Mouse (Mus musculus): ENCODE results near the gene AI413582.

Gene AI413582

DNA sequence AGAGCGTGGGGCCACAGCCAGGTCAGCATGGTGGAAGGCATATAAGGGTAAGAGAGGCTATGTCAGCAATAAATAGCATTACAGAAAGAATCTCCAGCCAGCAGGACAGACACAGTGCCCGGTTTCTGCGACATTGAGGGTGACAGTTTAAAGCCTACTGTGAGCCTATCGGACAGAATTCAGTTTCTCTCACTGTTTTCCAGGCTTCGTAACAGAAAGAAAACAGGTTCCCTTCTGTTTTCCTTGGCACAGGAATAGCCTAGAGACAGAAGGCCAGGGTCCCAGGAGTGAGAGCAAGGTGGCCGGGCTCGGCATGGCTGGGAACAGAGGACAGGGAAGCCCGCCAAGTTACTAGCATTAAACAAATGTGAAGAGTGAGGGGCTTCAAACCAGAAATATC, 14.3 kb upstream of the AI413582 start:
- no peak for DNase-seq (ENCODE audit: low read depth)

DNA sequence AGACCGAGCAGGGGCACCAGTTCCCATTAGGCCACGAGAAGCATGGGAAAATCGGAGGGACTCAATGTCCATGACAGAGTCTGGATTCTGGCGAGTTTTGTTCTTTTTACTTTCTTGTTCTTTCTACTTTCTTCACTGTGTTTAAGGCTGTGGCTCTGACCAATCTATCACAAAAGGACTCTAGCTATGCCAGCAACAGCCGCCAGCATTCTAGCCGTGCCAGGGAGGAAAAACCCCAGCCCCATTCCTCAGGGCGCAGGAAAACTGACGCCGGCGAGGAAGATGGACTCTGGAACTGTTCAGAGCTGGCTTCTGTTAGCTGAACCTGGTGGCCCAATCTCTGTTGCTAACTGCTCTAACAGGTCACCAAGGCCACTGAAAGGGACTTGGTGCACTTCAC, 12.9 kb upstream of the AI413582 start:
- no peak for DNase-seq (ENCODE audit: low read depth)

GRCm38 (mm10) chr17:27577468-27577867, 11.9 kb upstream of the AI413582 start:
- no peak for DNase-seq (ENCODE audit: low read depth)

GRCm38 (mm10) chr17:27576056-27576455, 10.5 kb upstream of the AI413582 start:
- DNase-seq (ENCODE audit: low read depth) = no peak

DNA sequence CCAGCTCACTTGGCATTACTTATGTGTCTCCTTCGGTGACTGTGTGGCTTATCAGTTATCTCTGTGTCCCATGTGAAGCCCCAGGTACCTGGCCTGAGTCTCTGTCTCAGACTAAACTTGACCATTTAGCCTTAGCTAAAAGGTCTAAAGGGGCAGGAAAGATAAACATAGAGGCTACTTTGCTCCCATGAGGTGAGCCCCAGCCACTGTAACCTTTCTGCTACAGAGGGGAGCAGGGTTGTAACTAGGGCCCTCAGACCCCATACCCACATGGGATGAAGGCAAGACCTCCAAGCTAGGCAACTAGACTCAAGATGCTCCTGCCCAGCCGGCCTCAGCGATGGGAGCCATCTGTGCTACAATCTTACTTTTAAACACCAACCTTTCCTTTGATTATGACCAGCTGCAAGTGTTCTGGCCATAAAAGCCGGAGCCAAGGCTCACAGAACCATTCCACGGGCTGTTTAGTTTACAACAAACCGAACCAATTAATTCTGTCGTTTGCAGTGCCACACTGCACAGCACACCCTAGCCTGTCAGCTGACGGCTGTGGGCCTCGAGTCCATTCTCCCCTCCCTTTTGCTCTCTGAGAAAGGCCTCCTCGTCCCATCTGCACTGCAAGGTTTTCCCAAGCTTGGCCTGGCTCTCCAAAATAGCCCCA, 9.7 kb upstream of the AI413582 start:
- no peak for DNase-seq (ENCODE audit: low read depth)

- DNase-seq (ENCODE audit: low read depth) = no peak
These were observed 9.0 kb upstream of the AI413582 start for GRCm38 (mm10) chr17:27574470-27575115.

- DNase-seq (ENCODE audit: low read depth) = no peak
These were observed 8.3 kb upstream of the AI413582 start for GRCm38 (mm10) chr17:27573772-27574320.

DNA sequence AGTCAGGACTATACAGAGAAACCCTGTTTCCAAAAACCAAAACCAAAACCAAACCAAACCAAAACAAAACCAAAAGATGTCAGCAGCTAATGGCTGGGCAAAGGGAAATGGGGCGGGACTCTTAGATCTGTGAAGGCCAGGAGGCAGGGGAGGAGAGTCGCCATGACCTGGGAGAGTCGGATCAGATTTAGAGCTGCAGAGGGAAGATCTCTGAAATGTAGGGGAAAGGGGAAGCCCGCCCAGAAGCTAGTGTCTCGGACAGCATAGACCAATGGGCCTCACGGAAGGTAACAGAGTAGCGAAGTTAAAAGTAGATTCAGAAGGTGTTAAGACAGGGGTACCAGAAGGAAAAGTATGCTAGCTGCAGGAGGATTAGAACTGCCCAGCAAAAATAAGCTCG, 5.8 kb upstream of the AI413582 start:
- DNase-seq (ENCODE audit: low read depth) = no peak

- no peak for DNase-seq (ENCODE audit: low read depth)
These were observed 2.7 kb upstream of the AI413582 start for GRCm38 (mm10) chr17:27568228-27568627.

GRCm38 (mm10) chr17:27565942-27566267, 349 bp upstream of the AI413582 start:
- DNase-seq (ENCODE audit: low read depth) = no peak

DNA sequence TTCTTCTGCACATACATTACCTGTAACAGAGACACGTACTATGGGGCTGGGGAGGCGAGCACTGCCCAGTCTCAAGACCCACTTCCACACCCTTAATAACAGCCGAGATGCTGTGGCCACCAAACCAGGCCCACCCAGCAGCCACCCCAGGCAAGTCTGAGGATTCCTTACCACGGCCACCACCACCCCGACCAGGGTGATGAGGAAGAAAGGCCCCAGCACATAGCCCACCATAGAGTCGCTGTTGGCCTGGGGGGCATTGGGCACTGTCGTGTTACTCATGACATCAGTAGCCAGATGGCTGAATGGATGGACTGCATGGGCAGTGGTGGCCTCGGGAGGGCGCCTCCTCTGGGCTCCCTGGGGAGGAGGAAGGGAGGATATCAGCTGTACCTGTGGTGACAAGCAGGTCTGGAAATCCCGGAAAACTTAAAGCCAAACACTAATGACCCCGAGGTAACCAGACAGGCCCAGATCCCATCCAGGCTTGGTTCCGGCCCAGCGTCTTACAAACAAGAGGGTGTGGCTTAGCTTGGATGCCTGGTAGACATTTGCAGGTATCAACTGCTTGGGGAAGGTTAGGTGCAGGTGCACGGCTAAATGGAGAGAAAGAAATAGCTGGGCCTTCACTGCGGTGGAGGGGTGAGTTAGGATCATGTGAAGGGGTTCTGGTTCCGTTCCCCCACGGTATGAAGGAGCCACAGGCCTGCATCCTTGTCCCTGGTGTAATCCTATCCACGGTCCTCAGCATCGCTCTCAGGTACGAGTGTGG, 979 bp downstream of the AI413582 start:
- peak; percentile 55 for DNase-seq (ENCODE audit: low read depth)

DNA sequence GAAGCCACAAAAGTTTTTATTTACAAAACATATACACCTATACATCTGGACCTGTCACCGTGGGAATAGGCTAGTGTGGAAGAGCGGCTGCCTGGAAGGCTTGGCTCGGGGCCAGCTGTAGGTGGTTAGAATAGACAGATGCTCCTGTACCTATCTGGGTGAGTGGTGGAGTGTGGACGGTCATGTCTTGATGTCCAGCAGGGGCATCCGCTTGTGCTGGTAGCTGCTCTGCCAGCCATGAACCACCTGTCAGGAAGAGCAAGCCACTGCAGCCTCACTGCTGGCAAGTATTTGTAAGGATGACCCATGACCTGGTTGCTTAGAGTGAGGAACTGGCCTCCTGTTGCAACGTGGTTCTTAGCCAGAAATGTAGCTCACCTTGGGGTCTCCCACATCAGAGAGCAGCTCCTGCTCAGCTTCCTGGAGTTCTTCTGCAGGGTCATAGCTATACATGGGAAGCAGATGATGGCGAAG, 1.7 kb downstream of the AI413582 start:
- no peak for DNase-seq (ENCODE audit: low read depth)

- no peak for DNase-seq (ENCODE audit: low read depth)
These were observed 3.6 kb downstream of the AI413582 start for GRCm38 (mm10) chr17:27561809-27562526.

DNA sequence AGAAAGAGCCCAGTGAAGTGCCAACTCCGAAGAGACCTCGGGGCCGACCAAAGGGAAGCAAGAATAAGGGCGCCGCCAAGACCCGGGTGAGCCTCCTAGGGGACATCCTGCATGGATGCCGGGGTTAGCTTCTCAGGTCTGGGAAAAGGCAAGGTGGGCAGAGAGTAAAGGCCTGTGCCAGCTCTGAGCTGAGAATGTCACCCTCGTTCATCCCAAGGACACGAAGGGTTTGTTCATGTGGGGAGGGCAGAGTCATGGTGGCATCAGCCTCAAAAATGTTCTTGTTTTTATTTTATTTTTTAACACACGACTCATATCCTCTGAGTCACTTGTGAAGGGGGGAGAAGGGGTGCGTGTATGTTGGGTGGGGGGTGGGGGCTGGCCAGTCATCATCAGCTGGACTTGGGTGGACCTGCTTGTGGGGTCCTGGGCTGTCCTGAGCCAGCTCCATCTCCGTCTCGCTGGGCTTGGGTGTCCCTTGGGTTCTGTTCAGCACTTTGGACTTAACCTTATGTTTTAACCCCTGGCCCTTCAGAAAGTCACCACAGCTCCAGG, 4.6 kb downstream of the AI413582 start:
- no peak for DNase-seq (ENCODE audit: low read depth)

- no peak for DNase-seq (ENCODE audit: low read depth)
These were observed 6.0 kb downstream of the AI413582 start for GRCm38 (mm10) chr17:27559596-27559995.

- no peak for DNase-seq (ENCODE audit: low read depth)
These were observed 6.7 kb downstream of the AI413582 start for GRCm38 (mm10) chr17:27558845-27559244.

GRCm38 (mm10) chr17:27557927-27558661, 7.5 kb downstream of the AI413582 start:
- no peak for DNase-seq (ENCODE audit: low read depth)

GRCm38 (mm10) chr17:27557181-27557926, 8.2 kb downstream of the AI413582 start:
- DNase-seq (ENCODE audit: low read depth) = peak; percentile 84

DNA sequence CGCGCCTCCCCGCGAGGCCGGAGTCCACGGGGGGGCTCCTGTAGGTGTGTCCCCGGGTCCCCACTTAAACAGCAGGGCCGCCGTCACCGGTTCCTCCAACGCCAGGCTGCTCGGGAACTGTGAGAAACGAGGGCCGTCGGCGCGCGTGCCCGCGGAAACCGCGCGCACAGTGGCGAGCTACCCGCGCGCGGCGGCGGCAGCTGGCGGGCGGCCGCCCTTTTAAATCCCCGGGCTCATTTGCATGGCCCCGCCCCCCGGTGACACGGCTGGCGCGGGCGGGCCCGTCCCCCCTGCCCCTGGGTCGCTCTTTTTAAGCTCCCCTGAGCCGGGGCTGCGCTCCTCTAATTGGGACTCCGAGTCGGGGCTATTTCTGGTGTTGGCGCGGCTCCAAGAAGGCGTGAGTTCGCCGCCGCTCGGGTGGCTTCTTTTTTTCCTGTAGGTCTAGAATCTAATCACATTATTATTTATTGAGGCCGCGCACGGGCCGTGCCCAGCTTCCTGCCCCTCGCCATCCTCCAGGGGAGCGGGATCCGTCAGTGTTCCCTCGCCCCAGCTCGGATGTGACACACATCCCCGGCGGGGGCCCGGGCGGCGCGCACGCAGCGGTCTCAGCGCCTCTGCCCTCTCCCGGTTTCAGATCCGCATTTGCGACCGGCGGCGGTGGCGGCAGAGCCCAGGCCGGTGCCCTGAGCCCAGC, 9.1 kb downstream of the AI413582 start, which contains the start of gene Hmga1:
TSS of gene Hmga1 (plus strand) at position 183 of the 697 bp plus-strand sequence.
- DNase-seq (ENCODE audit: low read depth) = peak; percentile 94

Data from naive thymus-derived CD4-positive, alpha-beta T cell, adult 2 months (primary cell).